Mouse (Mus musculus) embryonic fibroblast, embryonic 13.5 days (primary cell): ENCODE results near the gene Cfap70. TPM values are rescaled to one million over a fixed set of nuclear protein-coding genes. Genes with fewer than 3 reads are reported as not detected.
A peak's percentile ranks its signal among the peaks of the same experiment; 100 is the strongest.

Experiments
- H3K27ac ChIP-seq: 2 replicates; pipeline ENCODE4 v1.5.1; 2012; ENCODE audit warnings: low read length, control low read depth, inconsistent platforms; ENCODE audit not compliant: insufficient read depth
- H3K4me1 ChIP-seq: 2 replicates; pipeline ENCODE4 v1.6.1; 2011; ENCODE audit warnings: low read length; ENCODE audit not compliant: control insufficient read depth, insufficient read depth
- H3K4me3 ChIP-seq: 2 replicates; pipeline ENCODE4 v1.5.1; 2011; ENCODE audit warnings: mild to moderate bottlenecking, control low read depth, low read length; ENCODE audit not compliant: insufficient read depth
- CTCF ChIP-seq: IDR thresholded peaks from 2 replicates; pipeline ENCODE4 v1.5.1; 2011; ENCODE audit warnings: mild to moderate bottlenecking, control low read depth, low read length, moderate library complexity, borderline replicate concordance; ENCODE audit not compliant: insufficient read depth
- POLR2A ChIP-seq: IDR thresholded peaks from 2 replicates; pipeline ENCODE4 v1.6.1; 2011; ENCODE audit warnings: low read depth, mild to moderate bottlenecking, control low read depth, low read length, moderate library complexity
- polyA plus RNA-seq: library from polyadenylated mRNA; stranded (reverse); fragments of >200 nt; gene quantifications from 2 replicates; pipeline ENCODE4 v1.2.4, GENCODE M21; 2011; ENCODE audit warnings: low read depth; ENCODE audit not compliant: missing spikeins, insufficient read length

The Cfap70 gene
- polyA plus RNA-seq, result 1.4 TPM in 1 of 2 replicates, not detected in the other

DNA sequence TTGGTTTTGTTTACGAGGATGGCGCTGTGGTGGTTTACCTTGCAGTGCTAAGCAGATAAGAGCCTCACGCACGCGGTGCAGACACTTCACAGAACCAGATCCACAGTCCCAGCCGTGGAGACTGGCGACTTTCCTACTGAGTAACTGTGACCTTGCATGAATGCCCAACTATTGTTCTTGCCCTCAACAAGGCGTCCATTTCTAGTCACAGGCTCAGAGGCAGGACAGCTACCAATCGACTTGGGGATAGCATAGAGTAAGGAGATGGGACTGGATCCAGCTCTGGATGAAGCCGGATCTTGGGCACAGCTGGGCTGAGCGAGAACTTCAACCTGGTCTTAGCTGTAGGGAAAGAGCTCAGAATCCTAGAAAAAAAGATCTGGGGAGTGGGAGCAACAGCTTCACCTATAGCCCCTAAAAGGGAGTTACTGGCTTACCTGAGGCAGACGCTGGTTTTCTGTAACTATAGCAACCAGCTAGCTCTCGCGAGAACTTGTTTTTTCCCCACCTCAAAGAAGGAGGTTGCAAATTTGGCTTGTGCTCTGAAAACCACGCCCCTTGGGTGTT lies at the start of gene Cfap70:
Cfap70 (minus strand) TSS at position 462 of the 567 bp plus-strand sequence.
- H3K27ac ChIP-seq, result no peak within 1 kb of the TSS
- no peak within 1 kb of the TSS for H3K4me3 ChIP-seq
- TF ChIP-seq CTCF, result no peak
- TF ChIP-seq POLR2A, result no peak
- H3K4me1 ChIP-seq, result no peaks in the 10 kb centered on the region

DNA sequence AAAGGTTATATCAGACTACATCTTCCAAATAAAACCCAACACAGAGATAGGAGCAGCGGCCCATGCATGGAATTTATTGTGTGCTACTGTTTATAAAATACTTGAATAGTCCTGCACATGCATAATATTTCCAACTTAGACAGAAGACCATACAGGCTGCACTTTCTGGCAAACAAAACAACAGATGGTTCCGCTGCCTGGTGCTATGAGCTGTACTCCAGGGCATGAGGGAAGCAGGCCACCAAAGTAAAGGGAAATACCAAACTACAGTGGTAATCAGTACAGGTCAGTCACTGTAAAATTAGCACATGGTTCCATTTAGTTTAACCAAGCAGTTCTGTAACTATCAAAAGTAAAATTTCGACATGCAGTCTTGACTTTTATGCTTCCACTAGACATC lies 48.0 kb upstream of the Cfap70 start:
- TF ChIP-seq POLR2A (no peak), CTCF (no peak)
- Histone ChIP-seq H3K27ac (no peak overlapping the region), H3K4me3 (no peak overlapping the region), H3K4me1 (peaks cover 6% of the 10 kb centered on the region)

DNA sequence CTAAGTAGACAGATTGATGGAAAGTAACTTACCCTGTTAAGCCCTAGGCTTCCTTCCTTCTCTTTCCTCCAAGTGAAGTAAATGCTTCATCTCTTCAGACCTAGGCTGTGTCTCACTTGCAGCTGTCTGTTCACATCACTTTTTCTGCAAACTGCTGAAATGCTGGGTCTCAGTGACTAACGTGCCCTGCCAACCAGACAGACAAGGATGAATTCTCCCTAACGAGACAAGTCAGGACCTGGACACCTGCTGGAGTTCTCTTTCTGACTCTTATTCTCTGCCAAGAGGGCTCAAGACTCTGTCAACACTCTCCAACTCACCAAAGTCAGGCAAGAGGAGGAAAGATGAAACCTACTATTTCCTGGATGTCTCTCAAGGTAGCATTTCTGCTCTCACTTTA lies 44.6 kb upstream of the Cfap70 start, which contains the start of gene Mss51:
Mss51 (minus strand) TSS at position 299 of the 400 bp plus-strand sequence.
- Histone ChIP-seq H3K4me1 (no peaks in the 10 kb centered on the region; the same call in 1 of the 2 replicates), H3K4me3 (no peak within 1 kb of the TSS), H3K27ac (no peak within 1 kb of the TSS)
- TF ChIP-seq POLR2A (no peak), CTCF (no peak)

DNA sequence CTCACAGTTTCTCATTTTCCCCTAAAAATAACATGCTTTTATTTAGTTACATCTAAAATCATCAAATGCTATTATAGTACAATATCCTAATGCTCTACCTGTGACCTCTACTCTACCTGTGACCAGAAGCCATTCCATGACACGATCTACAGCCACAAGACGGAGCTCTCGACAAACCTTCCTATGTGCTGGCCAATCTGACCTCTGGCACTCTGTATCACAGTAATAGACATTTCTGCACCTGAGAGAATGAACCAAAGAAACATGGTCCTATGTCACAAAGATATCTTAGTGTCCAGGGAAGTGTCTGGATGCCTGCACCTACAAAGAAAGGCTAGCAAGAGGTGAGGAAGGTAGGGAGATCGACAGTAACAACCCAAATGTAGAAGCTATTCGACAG lies 34.0 kb upstream of the Cfap70 start:
- Histone ChIP-seq H3K4me3 (no peak overlapping the region), H3K4me1 (no peaks in the 10 kb centered on the region), H3K27ac (no peak overlapping the region)
- no peak for TF ChIP-seq POLR2A
- TF ChIP-seq CTCF, result no peak

DNA sequence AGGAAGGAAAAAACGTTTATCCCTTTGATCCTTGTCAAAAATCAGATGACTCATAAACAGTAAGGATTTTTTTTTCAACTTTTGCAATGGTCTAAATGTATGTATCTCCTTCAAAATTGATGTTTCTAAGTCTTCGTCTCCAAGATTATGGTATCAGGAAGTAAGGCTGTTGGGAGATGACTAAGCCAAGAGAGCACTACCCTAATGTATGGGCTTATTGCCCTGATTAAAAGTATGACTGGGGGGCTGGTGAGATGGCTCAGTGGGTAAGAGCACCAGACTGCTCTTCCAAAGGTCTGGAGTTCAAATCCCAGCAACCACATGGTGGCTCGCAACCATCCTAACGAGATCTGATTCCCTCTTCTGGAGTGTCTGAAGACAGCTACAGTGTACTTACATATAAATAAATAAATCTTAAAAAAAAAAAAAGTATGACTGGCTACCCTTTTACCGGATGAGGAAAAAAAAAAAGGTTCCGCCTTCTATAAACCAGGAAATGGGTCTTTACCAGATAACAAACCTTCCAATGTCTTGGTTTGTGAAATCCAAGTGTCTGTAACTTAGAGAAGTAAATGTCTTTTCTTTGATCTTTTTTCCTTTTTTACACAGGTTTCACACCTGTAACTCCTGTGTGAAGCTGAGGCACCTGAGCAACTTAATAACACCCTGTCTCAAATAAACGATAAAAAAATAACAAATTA lies 30.2 kb upstream of the Cfap70 start:
- H3K27ac ChIP-seq, result no peak overlapping the region
- H3K4me3 ChIP-seq, result no peak overlapping the region
- no peaks in the 10 kb centered on the region for H3K4me1 ChIP-seq
- TF ChIP-seq POLR2A, result no peak
- no peak for TF ChIP-seq CTCF

DNA sequence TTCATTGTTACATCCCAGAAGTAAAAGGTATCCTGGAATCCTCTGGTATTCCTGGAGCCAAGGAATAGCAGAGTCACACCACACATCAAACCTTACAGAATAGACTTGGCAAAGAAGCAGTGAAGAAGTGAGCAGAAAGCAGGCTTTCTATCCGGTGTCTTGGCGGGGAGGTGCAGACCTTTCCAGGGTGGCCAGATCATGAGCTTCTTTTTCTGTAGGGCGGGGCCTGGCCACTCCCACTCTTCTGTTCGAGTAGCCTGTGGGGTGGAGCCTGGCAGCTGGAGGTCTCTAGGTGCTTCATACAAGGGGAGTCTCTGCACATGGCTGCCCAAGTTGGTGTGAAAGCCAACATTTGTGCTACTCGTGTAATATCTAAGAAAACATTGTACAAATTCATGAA lies 29.2 kb upstream of the Cfap70 start:
- Histone ChIP-seq H3K4me1 (peaks cover 3% of the 10 kb centered on the region; the same call in 1 of the 2 replicates), H3K27ac (no peak overlapping the region), H3K4me3 (no peak overlapping the region)
- TF ChIP-seq CTCF (no peak), POLR2A (no peak)

DNA sequence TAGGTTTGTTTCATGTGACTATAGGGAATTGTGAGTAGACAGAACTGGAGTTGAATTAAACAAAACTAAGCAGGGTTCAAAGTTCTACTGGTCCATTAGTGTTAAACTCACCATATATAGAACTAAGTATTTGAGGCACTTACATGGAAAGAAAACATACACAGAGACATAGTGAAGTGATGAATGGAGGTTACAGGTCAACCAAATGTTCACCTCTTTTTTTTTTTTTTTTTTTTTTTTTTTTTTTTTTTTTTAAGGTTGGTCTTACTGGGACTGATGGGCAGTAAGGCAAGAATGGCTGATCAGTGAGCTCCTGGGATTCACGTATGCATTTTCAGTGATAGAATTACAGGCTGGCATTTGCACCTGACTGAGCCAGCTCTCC lies 28.2 kb upstream of the Cfap70 start:
- Histone ChIP-seq H3K4me1 (peaks cover 5% of the 10 kb centered on the region), H3K4me3 (peak overlapping the region; percentile 66), H3K27ac (0 out of 2 replicates have a peak overlapping the region, but pooled peaks have one; percentile 85)
- no peak for TF ChIP-seq CTCF
- no peak for TF ChIP-seq POLR2A

DNA sequence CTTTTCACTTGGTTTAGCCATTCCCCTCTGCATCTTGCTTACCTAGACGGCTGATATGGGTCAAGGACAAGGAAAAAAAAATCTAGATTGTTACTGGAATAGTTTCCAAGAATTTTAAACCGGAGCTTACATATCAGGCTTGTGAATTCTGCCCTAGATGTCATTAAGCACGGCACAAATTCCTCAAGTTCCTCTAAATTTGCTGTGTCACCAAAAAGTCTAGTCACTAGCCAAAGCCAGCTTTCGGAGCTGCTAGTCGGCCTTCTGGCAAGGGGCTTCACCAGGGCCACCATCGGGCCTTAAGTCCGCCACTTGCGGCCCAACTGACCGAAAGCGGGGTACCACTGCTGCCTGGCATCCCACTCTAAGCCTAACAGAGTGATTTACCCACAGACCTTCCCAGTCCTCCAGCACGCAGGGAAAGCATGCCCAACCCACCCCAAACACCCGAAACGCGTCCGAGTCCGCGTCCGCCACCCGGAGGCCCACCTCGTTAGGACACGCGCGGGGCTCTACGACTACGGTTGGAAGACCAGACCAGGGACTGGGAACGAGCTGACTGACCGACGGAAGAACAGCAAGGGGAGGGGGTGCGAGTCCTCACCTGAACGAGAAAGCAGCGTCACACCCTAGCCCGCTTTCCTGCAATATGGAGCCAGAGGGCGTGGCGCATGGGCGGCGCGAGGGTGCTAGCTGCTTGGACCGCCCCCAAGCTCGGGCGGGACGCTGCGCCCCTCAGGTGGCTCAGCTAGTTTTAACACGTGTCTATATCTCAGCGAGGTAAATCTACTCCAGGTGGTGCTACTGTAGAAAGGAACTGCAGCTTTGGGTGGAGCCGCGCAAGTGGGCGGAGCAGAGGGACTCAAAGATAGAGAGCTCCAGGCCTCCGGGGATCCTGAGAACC lies 27.5 kb upstream of the Cfap70 start, which contains the start of gene Anxa7:
Anxa7 (minus strand) TSS at position 843 of the 904 bp plus-strand sequence.
- Histone ChIP-seq H3K4me1 (peaks cover 5% of the 10 kb centered on the region), H3K4me3 (peak within 1 kb of the TSS; percentile 66), H3K27ac (peak within 1 kb of the TSS; percentile 85)
- TF ChIP-seq POLR2A, result peak; percentile 79
- TF ChIP-seq CTCF, result no peak

DNA sequence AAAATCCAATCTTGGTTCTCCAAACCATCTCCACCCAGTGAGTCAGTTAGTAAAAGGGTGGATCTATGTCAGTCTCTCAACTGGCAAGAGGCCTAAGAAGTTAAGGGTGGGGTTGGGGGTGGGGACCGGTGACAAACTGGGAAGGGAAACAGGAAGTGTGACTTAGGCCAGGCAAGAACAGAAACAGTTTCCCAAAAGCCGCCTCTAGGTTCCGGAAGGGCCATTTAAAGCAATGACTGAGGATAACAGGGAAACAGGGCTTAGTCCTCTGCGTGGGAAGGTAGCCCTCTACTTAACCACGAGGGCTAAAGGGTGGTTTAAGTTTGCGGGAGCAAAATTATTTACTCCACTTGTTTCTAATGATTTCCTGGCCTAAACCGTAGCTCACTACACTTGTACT lies 26.8 kb upstream of the Cfap70 start:
- Histone ChIP-seq H3K4me3 (peak overlapping the region; percentile 66), H3K4me1 (peaks cover 5% of the 10 kb centered on the region), H3K27ac (peak overlapping the region; percentile 85)
- TF ChIP-seq CTCF (no peak), POLR2A (peak; percentile 59)
